Mouse (Mus musculus) stomach, embryonic 16.5 days (tissue): ENCODE results near the gene Sbk3. TPM values are rescaled to one million over a fixed set of nuclear protein-coding genes. Genes with fewer than 3 reads are reported as not detected.

Experiments used
- ATAC-seq: fragments of 200-750 bp; cut with Nextera tagmentation; 2 replicates; pipeline ENCODE4 v1.8.0; 2017; ENCODE audit warnings: moderate number of reproducible peaks, moderate TSS enrichment; ENCODE audit not compliant: insufficient read depth, low FRiP score
- H3K27ac ChIP-seq: fragments of 300-500 bp; sonication (generic); 2 replicates; pipeline ENCODE4 v1.5.1; 2014; ENCODE audit warnings: low read length
- H3K27me3 ChIP-seq: fragments of 300-500 bp; sonication (generic); 2 replicates; pipeline ENCODE4 v1.6.1; 2014; ENCODE audit warnings: low read length, control low read depth, mixed read lengths; ENCODE audit not compliant: control insufficient read depth, insufficient read depth
- H3K36me3 ChIP-seq: fragments of 300-500 bp; sonication (generic); 2 replicates; pipeline ENCODE4 v1.6.1; 2014; ENCODE audit warnings: low read length; ENCODE audit not compliant: control insufficient read depth, insufficient read depth
- H3K4me1 ChIP-seq: fragments of 300-500 bp; sonication (generic); 2 replicates; pipeline ENCODE4 v1.6.1; 2014; ENCODE audit warnings: low read length, control low read depth, mixed read lengths; ENCODE audit not compliant: control insufficient read depth, insufficient read depth
- H3K4me2 ChIP-seq: fragments of 300-500 bp; sonication (generic); 2 replicates; pipeline ENCODE4 v1.6.1; 2014; ENCODE audit warnings: low read depth, low read length, mixed read lengths
- H3K4me3 ChIP-seq: fragments of 300-500 bp; sonication (generic); replicated peaks from 2 replicates; pipeline ENCODE4 v1.5.1; 2014; ENCODE audit warnings: mild to moderate bottlenecking, low read length
- H3K9ac ChIP-seq: fragments of 300-500 bp; sonication (generic); 2 replicates; pipeline ENCODE4 v1.6.1; 2014; ENCODE audit warnings: low read length
- H3K9me3 ChIP-seq: fragments of 300-500 bp; sonication (generic); replicated peaks from 2 replicates; pipeline ENCODE4 v1.6.1; 2016; ENCODE audit warnings: low read length, control low read depth; ENCODE audit not compliant: control insufficient read depth
- WGBS: fragments of 180-500 bp; shearing (Covaris S2); extraction: QIAGEN DNeasy Blood & Tissue Kit; methylation state at CpG from one replicate; pipeline ENCODE4 v1.1.7; 2014; 5-methylcytosine and 5-hydroxymethylcytosine counted together
- polyA plus RNA-seq: library from polyadenylated mRNA; unstranded; fragments of >200 nt; fragmentation: Nextera tagmentation; extraction: Ambion mirVana; gene quantifications from 2 replicates; pipeline ENCODE4 v1.2.1, GENCODE M21; 2015

Sbk3 gene
- polyA plus RNA-seq, 1 experiment from 2014 or later: not detected

DNA sequence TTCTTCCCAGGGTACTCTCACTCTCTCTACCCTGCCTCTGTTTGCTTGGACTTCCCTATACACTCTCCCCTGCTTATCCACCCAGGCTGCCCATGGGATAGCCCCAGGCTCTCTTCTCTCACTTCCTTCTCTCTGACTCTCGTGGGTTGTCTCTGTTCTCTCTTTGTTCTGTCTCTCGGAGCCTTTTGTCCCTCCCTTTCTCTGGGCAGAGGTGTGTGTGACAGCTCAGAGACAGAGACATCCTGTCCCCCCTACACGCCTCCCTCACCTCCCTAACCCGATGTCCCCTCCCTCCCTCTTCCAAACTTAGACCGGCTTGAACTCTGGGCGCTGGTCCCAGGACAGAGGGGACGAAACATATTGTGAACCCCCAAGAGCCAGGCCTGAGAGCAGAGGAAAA, 742 bp upstream of the Sbk3 start:
- no peak overlapping the region for H3K27ac ChIP-seq
- H3K4me2 ChIP-seq: no peak overlapping the region
- H3K9me3 ChIP-seq: peaks cover under 1% of the 10 kb centered on the region; the same call in 1 of the 2 replicates
- H3K36me3 ChIP-seq: no peaks in the 10 kb centered on the region
- no peak overlapping the region for H3K4me3 ChIP-seq
- ATAC-seq: no peak
- H3K9ac ChIP-seq: no peak overlapping the region
- 25% methylated on average over 7 of the region's 7 CpGs for WGBS
- no peaks in the 10 kb centered on the region for H3K4me1 ChIP-seq
- no peaks in the 10 kb centered on the region for H3K27me3 ChIP-seq

DNA sequence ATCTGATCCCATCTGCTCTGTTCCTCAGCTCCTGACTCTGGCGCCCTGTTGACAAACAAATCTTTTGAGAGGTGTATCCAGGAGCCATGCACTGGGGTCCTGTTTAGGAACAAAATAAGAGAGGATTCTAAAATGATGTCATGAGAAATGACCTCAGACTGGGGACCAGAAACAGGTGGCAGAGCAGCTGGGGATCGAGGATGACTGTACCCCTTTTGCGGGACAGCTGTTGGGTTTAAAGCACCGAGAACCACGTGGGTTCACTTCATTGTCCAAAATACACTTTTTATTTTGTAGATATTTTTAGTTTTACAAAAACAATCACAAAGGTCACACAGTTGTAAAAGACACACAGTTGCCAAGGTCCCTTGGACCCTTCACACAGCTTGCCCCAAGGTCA, 6.0 kb downstream of the Sbk3 start:
- Histone ChIP-seq H3K4me3 (no peak overlapping the region), H3K27ac (no peak overlapping the region), H3K4me1 (peaks cover 4% of the 10 kb centered on the region; the same call in 1 of the 2 replicates), H3K27me3 (peaks cover 3% of the 10 kb centered on the region; the same call in 1 of the 2 replicates), H3K9me3 (no peaks in the 10 kb centered on the region), H3K4me2 (no peak overlapping the region), H3K36me3 (no peaks in the 10 kb centered on the region), H3K9ac (no peak overlapping the region)
- no peak for ATAC-seq
- 72% methylated on average over 5 of the region's 5 CpGs for WGBS

- 5% methylated on average over 10 of the region's 10 CpGs for WGBS
- H3K4me3 ChIP-seq: no peak within 1 kb of the TSS; the same call in 1 of the 2 replicates
Measured at GRCm38 (mm10) chr7:4964272-4964671, 6.7 kb downstream of the Sbk3 start, which contains the start of gene Sbk2. Gene Sbk2, minus strand, starts transcription at chr7:4964406.

GRCm38 (mm10) chr7:4963527-4963926, 7.4 kb downstream of the Sbk3 start:
- no peaks in the 10 kb centered on the region for H3K9me3 ChIP-seq
- H3K4me2 ChIP-seq: no peak overlapping the region
- peaks cover 3% of the 10 kb centered on the region; the same call in 1 of the 2 replicates for H3K27me3 ChIP-seq
- WGBS: 60% methylated on average over 5 of the region's 5 CpGs
- H3K4me1 ChIP-seq: peaks cover 4% of the 10 kb centered on the region; the same call in 1 of the 2 replicates
- H3K36me3 ChIP-seq: no peaks in the 10 kb centered on the region
- 0 out of 2 replicates have a peak overlapping the region, but pooled peaks have one; percentile 56 for H3K9ac ChIP-seq
- H3K4me3 ChIP-seq: no peak overlapping the region
- H3K27ac ChIP-seq: no peak overlapping the region
- no peak for ATAC-seq

More at GRCm38 (mm10) chr7:4964272-4964671, 6.7 kb downstream of the Sbk3 start, which contains the start of gene Sbk2:
- Histone ChIP-seq H3K9me3 (no peaks in the 10 kb centered on the region), H3K36me3 (no peaks in the 10 kb centered on the region), H3K4me1 (peaks cover 4% of the 10 kb centered on the region; the same call in 1 of the 2 replicates), H3K4me2 (peak within 1 kb of the TSS; percentile 36), H3K9ac (peak within 1 kb of the TSS; percentile 56), H3K27ac (no peak within 1 kb of the TSS), H3K27me3 (peaks cover 3% of the 10 kb centered on the region; the same call in 1 of the 2 replicates)
- ATAC-seq: peak; percentile 93

DNA sequence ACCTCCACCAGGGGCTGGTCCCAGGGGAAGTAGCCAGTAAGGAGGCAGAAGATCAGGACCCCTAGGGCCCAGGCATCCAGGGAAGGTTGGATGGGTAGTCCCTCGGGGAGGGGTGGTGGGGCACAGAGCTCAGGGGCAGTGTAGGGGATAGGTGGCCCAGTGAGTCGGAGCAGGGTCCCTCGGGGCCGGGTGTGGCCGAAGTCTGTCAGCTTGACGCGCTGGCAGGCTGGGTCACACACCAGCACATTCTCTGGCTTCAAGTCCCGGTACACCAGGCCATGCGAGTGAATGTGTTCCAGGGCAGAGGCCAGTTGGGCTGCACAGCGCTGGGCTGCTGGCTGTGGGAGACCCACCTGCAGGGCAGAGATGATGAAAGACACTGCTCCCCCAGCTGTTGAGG, 13.6 kb downstream of the Sbk3 start:
- H3K4me1 ChIP-seq: no peaks in the 10 kb centered on the region
- ATAC-seq: no peak
- H3K4me2 ChIP-seq: no peak overlapping the region
- no peak overlapping the region for H3K9ac ChIP-seq
- 78% methylated on average over 10 of the region's 10 CpGs for WGBS
- H3K36me3 ChIP-seq: no peaks in the 10 kb centered on the region
- H3K4me3 ChIP-seq: no peak overlapping the region
- H3K27me3 ChIP-seq: no peaks in the 10 kb centered on the region
- no peak overlapping the region for H3K27ac ChIP-seq
- H3K9me3 ChIP-seq: no peaks in the 10 kb centered on the region

- Histone ChIP-seq H3K27ac (no peak overlapping the region), H3K27me3 (no peaks in the 10 kb centered on the region), H3K36me3 (no peaks in the 10 kb centered on the region), H3K9me3 (no peaks in the 10 kb centered on the region), H3K9ac (no peak overlapping the region), H3K4me3 (no peak overlapping the region), H3K4me2 (no peak overlapping the region), H3K4me1 (no peaks in the 10 kb centered on the region)
- WGBS: 22% methylated on average over 10 of the region's 10 CpGs
- ATAC-seq: no peak
Measured at GRCm38 (mm10) chr7:4953815-4954445, 17.0 kb downstream of the Sbk3 start.

DNA sequence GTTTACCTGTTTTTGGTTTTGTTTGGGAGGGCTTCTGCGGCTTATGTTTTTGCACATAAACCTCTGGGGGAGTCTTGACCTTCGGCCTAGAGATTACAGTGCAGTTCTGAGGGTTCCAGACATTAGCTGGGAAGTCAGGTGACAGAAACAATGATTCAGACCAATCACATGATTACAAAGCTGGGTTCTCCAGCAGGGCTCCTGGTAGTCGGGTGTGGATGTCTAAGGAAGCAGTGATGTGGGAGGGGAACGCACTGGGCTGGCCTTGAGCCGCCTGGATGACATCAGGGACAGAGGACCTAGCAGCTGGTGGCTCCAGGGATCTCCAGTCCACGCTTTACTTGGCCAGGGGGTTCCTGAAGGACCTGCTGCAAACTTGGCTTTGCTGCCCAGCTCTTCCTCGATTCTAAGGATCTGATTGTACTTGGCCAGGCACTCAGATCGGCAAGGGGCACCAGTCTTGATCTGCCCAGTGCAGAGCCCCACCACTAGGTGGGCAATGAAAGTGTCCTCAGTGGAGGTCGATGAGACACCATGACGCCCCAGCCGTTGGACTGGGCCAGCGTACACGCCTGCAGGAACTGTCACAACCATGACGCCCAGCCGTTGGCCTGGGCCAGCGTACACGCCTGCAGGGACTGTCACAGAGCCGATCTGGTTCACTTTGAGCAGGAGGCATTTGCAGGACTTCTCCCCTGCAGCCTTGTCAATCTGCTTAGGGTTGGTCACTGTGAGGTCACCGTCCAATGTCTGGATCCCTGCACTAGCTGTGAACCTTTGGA, 20.2 kb downstream of the Sbk3 start:
- no peak overlapping the region for H3K4me2 ChIP-seq
- H3K36me3 ChIP-seq: no peaks in the 10 kb centered on the region
- H3K27ac ChIP-seq: no peak overlapping the region
- 79% methylated on average over 19 of the region's 19 CpGs for WGBS
- H3K27me3 ChIP-seq: no peaks in the 10 kb centered on the region
- H3K4me3 ChIP-seq: no peak overlapping the region
- no peak for ATAC-seq
- H3K4me1 ChIP-seq: no peaks in the 10 kb centered on the region
- H3K9me3 ChIP-seq: no peaks in the 10 kb centered on the region
- H3K9ac ChIP-seq: no peak overlapping the region

GRCm38 (mm10) chr7:4948386-4948785, 22.6 kb downstream of the Sbk3 start:
- 41% methylated on average over 6 of the region's 6 CpGs for WGBS
- H3K4me3 ChIP-seq: no peak overlapping the region
- H3K27ac ChIP-seq: no peak overlapping the region
- H3K36me3 ChIP-seq: no peaks in the 10 kb centered on the region
- H3K4me2 ChIP-seq: no peak overlapping the region
- ATAC-seq: no peak
- no peaks in the 10 kb centered on the region for H3K9me3 ChIP-seq
- no peak overlapping the region for H3K9ac ChIP-seq
- H3K27me3 ChIP-seq: no peaks in the 10 kb centered on the region
- no peaks in the 10 kb centered on the region for H3K4me1 ChIP-seq

DNA sequence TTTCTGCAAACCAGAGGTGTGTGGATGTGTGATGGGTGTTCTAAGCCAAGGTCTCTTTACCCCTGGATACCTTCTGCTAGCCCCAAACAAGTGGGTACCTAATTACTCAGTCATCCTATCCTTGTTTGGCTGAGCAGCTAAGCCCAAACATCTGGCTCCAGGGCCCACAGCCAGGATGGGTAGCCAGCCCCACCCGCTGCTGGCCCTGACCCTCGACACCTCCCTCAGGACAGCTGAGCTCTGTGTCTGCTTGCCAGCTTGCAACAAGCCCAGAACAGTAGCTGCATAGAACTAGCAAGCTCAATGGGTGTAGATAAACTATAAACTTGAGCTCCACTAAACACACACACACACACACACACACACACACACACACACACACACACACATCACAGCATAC, 23.1 kb downstream of the Sbk3 start:
- 0 out of 2 replicates have a peak overlapping the region, but pooled peaks have one; percentile 8 for H3K9ac ChIP-seq
- H3K27me3 ChIP-seq: no peaks in the 10 kb centered on the region
- no peak overlapping the region for H3K4me2 ChIP-seq
- ATAC-seq: no peak
- H3K4me1 ChIP-seq: no peaks in the 10 kb centered on the region
- no peak overlapping the region for H3K4me3 ChIP-seq
- H3K36me3 ChIP-seq: no peaks in the 10 kb centered on the region
- WGBS: 19% methylated on average over 2 of the region's 2 CpGs
- no peak overlapping the region for H3K27ac ChIP-seq
- no peaks in the 10 kb centered on the region for H3K9me3 ChIP-seq
